8 mouse cellular contexts compared by ENCODE assay signal in genomic region chr19:5572331-5573125, GRCm38 (mm10). TPM values are rescaled to one million over a fixed set of nuclear protein-coding genes. Genes with fewer than 3 reads are reported as not detected.
A peak's percentile ranks its signal among the peaks of the same experiment; 100 is the strongest.
DNase-seq lines count a peak whose midpoint lies in the region; TF ChIP-seq lines count a peak whose summit lies in the region.
"Had no signal": no experiment of that assay in that cellular context is flagged by ENCODE, and none has a peak within 500 bp of the region (broad histone marks: within the 10 kb centered on the region; RNA-seq: fewer than 3 reads in every experiment).

No protein-coding gene starts in this region.

- WGBS in liver, adult 2 months = 75% methylated on average over 19 of the region's 19 CpGs
- WGBS in hindbrain, embryonic 10.5 days = 85% methylated on average over 19 of the region's 19 CpGs

- H3K27me3 ChIP-seq in C2C12 (ENCODE audit: control insufficient read depth, insufficient read depth, insufficient read length) = no peaks in the 10 kb centered on the region
- H3K27me3 ChIP-seq in liver, adult 2 months (ENCODE audit: control insufficient read depth, insufficient read depth, low read length) = no peaks in the 10 kb centered on the region
- H3K27me3 ChIP-seq in hindbrain, embryonic 10.5 days (ENCODE audit: insufficient read depth, poor library complexity, severe bottlenecking) = peaks cover 22% of the 10 kb centered on the region

- no peak for TF ChIP-seq POLR2A in liver, adult 2 months (IDR thresholded peaks at IDR 0.05; ENCODE audit: extremely low read depth, insufficient read depth, low read length)

- peak overlapping the region; percentile 15 for H3K27ac ChIP-seq in liver, adult 2 months (replicated peaks; ENCODE audit: insufficient read depth, low read depth, low read length)
- no peak overlapping the region for H3K27ac ChIP-seq in hindbrain, embryonic 10.5 days

- H3K4me1 ChIP-seq in liver, adult 2 months (ENCODE audit: control insufficient read depth, insufficient read depth, low read length) = 0 out of 2 replicates have a peak, but pooled peaks cover 1% of the 10 kb centered on the region
- H3K4me1 ChIP-seq in hindbrain, embryonic 10.5 days (replicated peaks) = peaks cover 23% of the 10 kb centered on the region

- H3K36me3 ChIP-seq in C2C12 (ENCODE audit: control insufficient read depth, insufficient read depth) = peaks cover 4% of the 10 kb centered on the region
- H3K36me3 ChIP-seq in liver, adult 2 months (ENCODE audit: control insufficient read depth, insufficient read depth, low read length) = no peaks in the 10 kb centered on the region
- H3K36me3 ChIP-seq in hindbrain, embryonic 10.5 days = peaks cover 12% of the 10 kb centered on the region; the same call in 1 of the 2 replicates

- no peaks in the 10 kb centered on the region for H3K9me3 ChIP-seq in hindbrain, embryonic 10.5 days

- DNase-seq in 3134 (ENCODE audit: extremely low read depth, insufficient read length, low spot score) = peak; percentile 91
- DNase-seq in gonadal fat pad, adult 2 months (ENCODE audit: low read depth) = peak; percentile 94
- DNase-seq in liver, adult 2 months (ENCODE audit: extremely low read depth, low read depth, low spot score) = peak; percentile 45
- DNase-seq in right cerebral cortex, postnatal 14 days = peak; percentile 50
- DNase-seq in hindbrain, embryonic 10.5 days (ENCODE audit: low spot score) = no peak
- DNase-seq in cerebellum, postnatal 25 days = no peak

- H3K79me3 ChIP-seq in C2C12 (ENCODE audit: low read depth) = no peaks in the 10 kb centered on the region

- no peaks in the 10 kb centered on the region for H3K79me2 ChIP-seq in C2C12 (ENCODE audit: control insufficient read depth, insufficient read depth)
- H3K79me2 ChIP-seq in liver, adult 2 months (ENCODE audit: control insufficient read depth, insufficient read depth, low read length) = peaks cover 9% of the 10 kb centered on the region; the same call in 1 of the 2 replicates

- H3K4me3 ChIP-seq in C2C12 (ENCODE audit: insufficient read depth, poor library complexity, severe bottlenecking) = no peak overlapping the region
- H3K4me3 ChIP-seq in liver, adult 2 months (ENCODE audit: insufficient read depth, low read depth, low read length) = no peak overlapping the region
- H3K4me3 ChIP-seq in hindbrain, embryonic 10.5 days = no peak overlapping the region

- H3ac ChIP-seq in C2C12 (ENCODE audit: control insufficient read depth, insufficient read length, low read depth) = peak overlapping the region; percentile 24

- TF ChIP-seq CTCF in C2C12 (IDR thresholded peaks at IDR 0.05; ENCODE audit: control insufficient read depth, insufficient read depth, insufficient read length) = no peak
- no peak for TF ChIP-seq CTCF in liver, adult 2 months (IDR thresholded peaks at IDR 0.05; ENCODE audit: low read depth, low read length)

- H3K9ac ChIP-seq in liver, adult 2 months (ENCODE audit: low read depth, low read length) = no peak overlapping the region
- H3K9ac ChIP-seq: lung, embryonic 14.5 days had no signal

TF ChIP-seq in C2C12, 6 proteins besides CTCF, POLR2A, EP300 and RAD21:
- TF ChIP-seq CEBPB (IDR thresholded peaks at IDR 0.05; ENCODE audit: low read depth) (peak; percentile 94), USF1 (IDR thresholded peaks at IDR 0.05; ENCODE audit: low read depth) (no peak), MYOG (IDR thresholded peaks at IDR 0.05; ENCODE audit: control insufficient read depth, extremely low read depth, insufficient read length) (no peak), MYOD1 (IDR thresholded peaks at IDR 0.05; ENCODE audit: control insufficient read depth, insufficient read length, low read depth) (peak; percentile 31), MAX (IDR thresholded peaks at IDR 0.05) (peak; percentile 52), FOSL1 (IDR thresholded peaks at IDR 0.05; ENCODE audit: insufficient read depth, low read length, poor library complexity, severe bottlenecking) (peak; percentile 58)

RNA-seq across cellular contexts. Expression of gene Ap5b1, which starts 4.7 kb away (rescaled TPM):
- polyA plus RNA-seq in C2C12 (2012; fragmentation: generic; extraction: Trizol) = 3.9 TPM
- polyA plus RNA-seq in gonadal fat pad, adult 2 months (2012; rRNA removed) = 10.0 and 12.0 TPM in 2 replicates
- total RNA-seq in liver, adult 2 months (2014; rRNA removed) = 2.7 and 2.8 TPM in 2 replicates
- polyA plus RNA-seq in liver, adult 2 months (2012; rRNA removed) = 3.4 and 5.3 TPM in 2 replicates
- 1.6 and 2.6 TPM in 2 replicates for polyA plus RNA-seq in hindbrain, embryonic 10.5 days (2016; fragmentation: Nextera tagmentation; extraction: Ambion mirVana)

RNA-seq across cellular contexts. Expression of gene Ovol1, which starts 12.1 kb away (rescaled TPM):
- polyA plus RNA-seq in C2C12 (2012; fragmentation: generic; extraction: Trizol) = not detected
- 2.4 and 3.5 TPM in 2 replicates for polyA plus RNA-seq in gonadal fat pad, adult 2 months (2012; rRNA removed)
- not detected in 2 replicates for total RNA-seq in liver, adult 2 months (2014; rRNA removed)
- 0.12 TPM in 1 of 2 replicates, not detected in the other for polyA plus RNA-seq in liver, adult 2 months (2012; rRNA removed)
- 0.39 and 0.77 TPM in 2 replicates for polyA plus RNA-seq in hindbrain, embryonic 10.5 days (2016; fragmentation: Nextera tagmentation; extraction: Ambion mirVana)

RNA-seq across cellular contexts. Expression of gene Rnaseh2c, which starts 29.1 kb away (rescaled TPM):
- polyA plus RNA-seq in C2C12 (2012; fragmentation: generic; extraction: Trizol) = 77.8 TPM
- polyA plus RNA-seq in gonadal fat pad, adult 2 months (2012; rRNA removed) = 42.2 and 49.4 TPM in 2 replicates
- 47.9 and 51.4 TPM in 2 replicates for total RNA-seq in liver, adult 2 months (2014; rRNA removed)
- 56.3 and 58.0 TPM in 2 replicates for polyA plus RNA-seq in liver, adult 2 months (2012; rRNA removed)
- polyA plus RNA-seq in hindbrain, embryonic 10.5 days (2016; fragmentation: Nextera tagmentation; extraction: Ambion mirVana) = 177 and 187 TPM in 2 replicates

RNA-seq across cellular contexts. Expression of gene Kat5, which starts 37.5 kb away (rescaled TPM):
- polyA plus RNA-seq in C2C12 (2012; fragmentation: generic; extraction: Trizol) = 48.4 TPM
- polyA plus RNA-seq in gonadal fat pad, adult 2 months (2012; rRNA removed) = 55.3 and 63.6 TPM in 2 replicates
- total RNA-seq in liver, adult 2 months (2014; rRNA removed) = 15.9 and 16.8 TPM in 2 replicates
- 23.0 and 23.6 TPM in 2 replicates for polyA plus RNA-seq in liver, adult 2 months (2012; rRNA removed)
- 58.9 and 69.2 TPM in 2 replicates for polyA plus RNA-seq in hindbrain, embryonic 10.5 days (2016; fragmentation: Nextera tagmentation; extraction: Ambion mirVana)

Comparison
In these comparisons a context has a peak if more than half of its experiments do, and no peak if none do; other contexts are left out.
1. DNase-seq: peak in 3134 (single experiment), gonadal fat pad, adult 2 months (single experiment), liver, adult 2 months (single experiment) and right cerebral cortex, postnatal 14 days (single experiment); none in hindbrain, embryonic 10.5 days (single experiment) and cerebellum, postnatal 25 days (0 of 2).